Mouse (Mus musculus) liver, postnatal 0 days (tissue): ENCODE measurements around the gene Col6a4. TPM values are rescaled to one million over a fixed set of nuclear protein-coding genes. Genes with fewer than 3 reads are reported as not detected.

Experiments
- ATAC-seq: fragments of 200-750 bp; cut with Nextera tagmentation; 2 replicates; pipeline ENCODE4 v1.8.0; 2017; ENCODE audit warnings: mild to moderate bottlenecking, moderate library complexity
- DNase-seq: peaks from one replicate; pipeline ENCODE4 v3.0.0-alpha.2; 2016
- H3K27ac ChIP-seq: fragments of 300-500 bp; sonication (generic); 2 replicates; pipeline ENCODE4 v1.5.1; 2014; ENCODE audit warnings: antibody characterized with exemption, moderate library complexity, mild to moderate bottlenecking, low read depth
- H3K27me3 ChIP-seq: fragments of 300-500 bp; sonication (generic); 2 replicates; pipeline ENCODE4 v1.6.1; 2014; ENCODE audit warnings: low read length, control low read depth, mixed read lengths; ENCODE audit not compliant: insufficient read depth
- H3K36me3 ChIP-seq: fragments of 300-500 bp; sonication (generic); replicated peaks from 2 replicates; pipeline ENCODE4 v1.6.1; 2014; ENCODE audit warnings: mild to moderate bottlenecking, control low read depth, low read length, moderate library complexity, mixed read lengths; ENCODE audit not compliant: insufficient read depth
- H3K4me1 ChIP-seq: fragments of 300-500 bp; sonication (generic); 2 replicates; pipeline ENCODE4 v1.6.1; 2014; ENCODE audit warnings: antibody characterized with exemption, mild to moderate bottlenecking, control low read depth; ENCODE audit not compliant: insufficient read depth
- H3K4me2 ChIP-seq: fragments of 300-500 bp; sonication (generic); 2 replicates; pipeline ENCODE4 v1.6.1; 2014; ENCODE audit warnings: low read depth, mild to moderate bottlenecking, low read length, moderate library complexity, mixed read lengths
- H3K4me3 ChIP-seq: fragments of 300-500 bp; sonication (generic); 2 replicates; pipeline ENCODE4 v1.5.1; 2014; ENCODE audit warnings: low read depth, low read length
- H3K9ac ChIP-seq: fragments of 300-500 bp; sonication (generic); replicated peaks from 2 replicates; pipeline ENCODE4 v1.6.1; 2014; ENCODE audit warnings: mild to moderate bottlenecking, moderate library complexity
- H3K9me3 ChIP-seq: fragments of 300-500 bp; sonication (generic); 2 replicates; pipeline ENCODE4 v1.6.1; 2016; ENCODE audit warnings: mild to moderate bottlenecking, control low read depth, low read length, mixed read lengths
- CTCF ChIP-seq: sonication (generic); IDR thresholded peaks from 2 replicates; pipeline ENCODE4 v1.5.1; 2016; ENCODE audit warnings: antibody characterized with exemption, low read depth
- EP300 ChIP-seq: IDR thresholded peaks from 2 replicates; pipeline ENCODE4 v1.6.1; 2016; ENCODE audit warnings: antibody characterized with exemption, low read depth, mild to moderate bottlenecking
- WGBS: fragments of 180-500 bp; shearing (Covaris S2); extraction: QIAGEN DNeasy Blood & Tissue Kit; methylation state at CpG from one replicate; pipeline ENCODE4 v1.1.7; 2014; ENCODE audit not compliant: insufficient replicate concordance; 5-methylcytosine and 5-hydroxymethylcytosine counted together
- polyA plus RNA-seq: library from polyadenylated mRNA; unstranded; fragments of >200 nt; fragmentation: Nextera tagmentation; extraction: Ambion mirVana; gene quantifications from 2 replicates; pipeline ENCODE4 v1.2.1, GENCODE M21; 2015

The Col6a4 gene
- polyA plus RNA-seq, 1 experiment from 2014 or later: not detected

- no peak for ATAC-seq
- no peak within 1 kb of the TSS for H3K9ac ChIP-seq
- TF ChIP-seq CTCF: no peak
- TF ChIP-seq EP300: no peak
- 17% methylated on average over 13 of the region's 13 CpGs for WGBS
- H3K36me3 ChIP-seq: no peaks in the 10 kb centered on the region
- H3K9me3 ChIP-seq: no peaks in the 10 kb centered on the region
- H3K27ac ChIP-seq: no peak within 1 kb of the TSS
- no peak for DNase-seq
- peaks cover 6% of the 10 kb centered on the region for H3K4me1 ChIP-seq
- 0 out of 2 replicates have a peak within 1 kb of the TSS, but pooled peaks have one; percentile 23 for H3K4me2 ChIP-seq
- H3K4me3 ChIP-seq: no peak within 1 kb of the TSS
- H3K27me3 ChIP-seq: no peaks in the 10 kb centered on the region
Measured at GRCm38 (mm10) chr9:105960533-105960932, 136.1 kb downstream of the Col6a4 start, which contains the start of gene Col6a5. Gene Col6a5, minus strand, starts transcription at chr9:105960643.

- WGBS: 68% methylated on average over 1 of the region's 1 CpGs
- no peaks in the 10 kb centered on the region for H3K36me3 ChIP-seq
Measured at GRCm38 (mm10) chr9:105959116-105959515, 137.5 kb downstream of the Col6a4 start.

GRCm38 (mm10) chr9:105949755-105950154 lies 146.8 kb downstream of the Col6a4 start:
- H3K27ac ChIP-seq: no peak overlapping the region
- ATAC-seq (no peak), DNase-seq (no peak)
- no peaks in the 10 kb centered on the region for H3K9me3 ChIP-seq
- H3K4me1 ChIP-seq: no peaks in the 10 kb centered on the region
- H3K36me3 ChIP-seq: no peaks in the 10 kb centered on the region
- H3K9ac ChIP-seq: no peak overlapping the region
- no peaks in the 10 kb centered on the region for H3K27me3 ChIP-seq
- WGBS: 75% methylated on average over 1 of the region's 1 CpGs
- no peak overlapping the region for H3K4me2 ChIP-seq
- H3K4me3 ChIP-seq: no peak overlapping the region
- TF ChIP-seq CTCF (no peak), EP300 (no peak)

More at GRCm38 (mm10) chr9:105959116-105959515, 137.5 kb downstream of the Col6a4 start:
- peaks cover 6% of the 10 kb centered on the region for H3K4me1 ChIP-seq
- DNase-seq: no peak
- ATAC-seq: no peak
- H3K4me2 ChIP-seq: no peak overlapping the region
- no peak overlapping the region for H3K4me3 ChIP-seq
- no peaks in the 10 kb centered on the region for H3K9me3 ChIP-seq
- TF ChIP-seq EP300 (no peak), CTCF (no peak)
- no peak overlapping the region for H3K27ac ChIP-seq
- H3K9ac ChIP-seq: no peak overlapping the region
- H3K27me3 ChIP-seq: no peaks in the 10 kb centered on the region

- H3K4me1 ChIP-seq: no peaks in the 10 kb centered on the region
- no peak overlapping the region for H3K9ac ChIP-seq
- WGBS: 55% methylated on average over 3 of the region's 3 CpGs
- H3K9me3 ChIP-seq: no peaks in the 10 kb centered on the region
- no peaks in the 10 kb centered on the region for H3K27me3 ChIP-seq
- no peaks in the 10 kb centered on the region for H3K36me3 ChIP-seq
- TF ChIP-seq EP300 (no peak), CTCF (no peak)
- DNase-seq (no peak), ATAC-seq (no peak)
- no peak overlapping the region for H3K27ac ChIP-seq
- H3K4me3 ChIP-seq: no peak overlapping the region
- H3K4me2 ChIP-seq: no peak overlapping the region
Measured at GRCm38 (mm10) chr9:105947577-105947976, 149.0 kb downstream of the Col6a4 start.

Other genes with a start within 250 kb of the Col6a4 start
- 0.01 TPM in 1 of 2 replicates, not detected in the other for gene Col6a5, start 136.1 kb downstream of the Col6a4 start, polyA plus RNA-seq
- 41.4 and 46.5 TPM in 2 replicates for gene Glyctk, start 61.4 kb upstream of the Col6a4 start, polyA plus RNA-seq
- gene Wdr82, start 74.1 kb upstream of the Col6a4 start, polyA plus RNA-seq: 5.3 and 5.7 TPM in 2 replicates
- 11.0 and 11.1 TPM in 2 replicates for gene Ppm1m, start 103.0 kb upstream of the Col6a4 start, polyA plus RNA-seq
- gene Twf2, start 106.3 kb upstream of the Col6a4 start, polyA plus RNA-seq: 22.4 and 23.0 TPM in 2 replicates
- gene Tlr9, start 125.8 kb upstream of the Col6a4 start, polyA plus RNA-seq: 0.07 and 0.16 TPM in 2 replicates
- gene Alas1, start 151.9 kb upstream of the Col6a4 start, polyA plus RNA-seq: 131 and 146 TPM in 2 replicates
- gene Poc1a, start 184.3 kb upstream of the Col6a4 start, polyA plus RNA-seq: 13.0 and 14.5 TPM in 2 replicates